Mouse (Mus musculus) small intestine, adult 2 months (tissue): ENCODE data around the gene Smtnl2.

Source experiments
- CTCF ChIP-seq: fragments of 200-500 bp; IDR thresholded peaks from 2 replicates; pipeline ENCODE4 v1.5.1; 2012; ENCODE audit warnings: low read depth, mild to moderate bottlenecking, control low read depth, inconsistent platforms, low read length, moderate library complexity, mixed read lengths; ENCODE audit not compliant: insufficient replicate concordance, insufficient read length; ENCODE audit errors: extremely low read depth
- POLR2A ChIP-seq: fragments of 200-500 bp; IDR thresholded peaks from 2 replicates; pipeline ENCODE4 v1.6.1; 2012; ENCODE audit warnings: low read depth, mild to moderate bottlenecking, control low read depth, inconsistent platforms, low read length, moderate library complexity

DNA sequence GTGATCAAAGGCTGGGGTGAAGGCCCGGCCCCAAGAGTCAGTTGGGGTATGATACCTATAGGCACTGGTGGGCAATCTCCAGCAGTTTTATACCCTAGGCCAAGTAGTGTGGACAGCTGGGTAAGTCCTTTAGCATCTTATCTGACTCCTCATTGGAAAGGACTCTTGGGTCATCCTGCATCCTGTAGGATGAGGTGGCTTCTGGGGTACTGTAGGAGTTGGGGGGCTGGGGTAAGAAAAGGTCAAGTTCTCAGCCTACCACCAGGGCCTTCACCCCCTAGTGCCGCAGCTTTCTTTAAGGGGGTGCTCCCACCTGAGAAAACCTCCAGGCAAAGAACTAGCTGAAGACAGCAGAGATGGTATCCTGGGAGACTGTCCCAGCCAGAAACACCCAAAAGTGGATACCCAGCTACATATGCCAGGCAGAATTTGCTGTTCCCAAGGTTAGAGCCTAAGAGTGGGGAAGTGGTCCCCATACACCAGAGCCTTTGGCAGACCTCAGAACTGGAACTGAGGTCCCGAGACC, 40.7 kb upstream of the Smtnl2 start:
- TF ChIP-seq CTCF, result no peak
- no peak for TF ChIP-seq POLR2A
